Mouse (Mus musculus): ENCODE data around the gene Cxcl9.
A peak's percentile ranks its signal among the peaks of the same experiment; 100 is the strongest.
"Not testable (repeated sequence)": the region's sequence is repeated elsewhere in the genome, so short reads cannot be mapped to it uniquely, and the experiment has no call there.

The Cxcl9 gene

GRCm38 (mm10) chr5:92327929-92328328 is at the start of gene Cxcl9:
TSS of gene Cxcl9 (minus strand) at chr5:92328079.
- no peak for DNase-seq (ENCODE audit: low read depth, low spot score)

DNA sequence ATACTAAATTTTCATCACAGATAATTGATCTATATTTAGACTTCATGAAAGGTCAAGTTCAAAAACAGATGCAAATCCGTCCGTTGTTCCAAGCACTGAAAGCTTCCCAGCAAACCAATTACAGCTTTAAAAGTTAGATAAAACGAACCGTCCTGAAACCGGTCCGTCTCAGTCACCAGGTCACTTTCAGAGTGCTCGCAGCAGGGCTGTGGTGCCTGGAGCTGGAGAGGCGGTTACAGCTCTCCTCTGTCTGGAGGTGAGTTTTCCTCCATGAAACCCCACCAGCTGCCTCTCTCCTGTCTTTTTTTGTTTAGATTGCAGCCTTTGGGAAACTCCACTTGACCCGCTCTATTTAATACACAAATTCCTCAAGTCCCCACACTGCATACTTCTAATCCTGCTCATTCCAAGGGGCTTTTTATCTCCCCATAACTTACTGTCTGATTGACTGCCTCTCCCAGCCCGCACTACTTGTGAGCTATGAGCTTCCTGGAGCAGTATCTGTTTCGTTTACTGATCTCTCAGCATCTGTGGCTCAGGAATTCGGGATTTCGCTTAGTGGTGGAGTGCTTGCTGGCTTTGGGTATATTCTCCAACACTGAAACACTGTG is 49.0 kb upstream of the Cxcl9 start:
- DNase-seq (ENCODE audit: low read depth, low spot score): no peak

DNA sequence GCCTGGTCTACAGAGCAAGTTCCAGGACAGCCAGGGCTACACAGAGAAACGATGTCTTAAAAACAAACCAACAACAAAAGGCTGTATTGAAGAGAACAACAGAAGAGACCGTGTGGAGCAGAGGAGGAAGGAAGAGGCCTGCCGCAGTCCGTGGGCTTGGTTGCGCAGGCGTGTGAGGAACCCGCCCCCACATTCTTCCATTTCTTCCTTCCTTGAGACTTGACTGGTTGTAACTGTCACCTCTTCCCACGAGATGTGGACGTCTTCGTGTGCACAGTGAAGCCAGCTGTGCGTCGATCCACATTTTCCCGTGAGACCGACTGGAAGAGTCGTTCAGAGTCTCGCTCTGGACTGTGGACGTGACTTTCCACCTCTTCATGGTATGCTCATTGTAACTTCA is 47.5 kb upstream of the Cxcl9 start:
- DNase-seq (ENCODE audit: low read depth, low spot score): no peak

GRCm38 (mm10) chr5:92374721-92375142 is 46.9 kb upstream of the Cxcl9 start:
- DNase-seq (ENCODE audit: low read depth, low spot score): no peak

DNA sequence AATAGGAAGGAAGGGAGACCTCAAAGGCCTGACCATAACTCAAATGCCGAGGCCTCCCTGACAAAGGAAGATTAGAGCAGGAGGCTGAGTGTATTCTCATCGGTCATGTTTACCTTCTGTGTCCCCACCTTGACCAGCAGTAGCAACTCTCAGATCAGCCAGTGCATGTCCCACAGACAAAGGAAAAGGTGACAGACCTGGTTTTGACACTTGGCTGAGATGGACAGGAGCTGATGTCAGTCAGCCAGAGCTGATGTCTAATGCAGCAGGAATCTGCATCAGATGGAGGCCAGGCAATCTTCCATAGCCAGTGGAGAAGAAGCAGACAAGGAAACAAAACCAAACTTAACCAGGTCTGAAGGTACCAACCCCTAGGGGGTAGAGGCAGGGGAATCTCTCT is 44.7 kb upstream of the Cxcl9 start:
- no peak for DNase-seq (ENCODE audit: low read depth, low spot score)

GRCm38 (mm10) chr5:92371361-92371976 is 43.6 kb upstream of the Cxcl9 start:
- peak; percentile 38 for DNase-seq (ENCODE audit: low read depth, low spot score)

GRCm38 (mm10) chr5:92370891-92371290 is 43.0 kb upstream of the Cxcl9 start:
- no peak for DNase-seq (ENCODE audit: low read depth, low spot score)

DNA sequence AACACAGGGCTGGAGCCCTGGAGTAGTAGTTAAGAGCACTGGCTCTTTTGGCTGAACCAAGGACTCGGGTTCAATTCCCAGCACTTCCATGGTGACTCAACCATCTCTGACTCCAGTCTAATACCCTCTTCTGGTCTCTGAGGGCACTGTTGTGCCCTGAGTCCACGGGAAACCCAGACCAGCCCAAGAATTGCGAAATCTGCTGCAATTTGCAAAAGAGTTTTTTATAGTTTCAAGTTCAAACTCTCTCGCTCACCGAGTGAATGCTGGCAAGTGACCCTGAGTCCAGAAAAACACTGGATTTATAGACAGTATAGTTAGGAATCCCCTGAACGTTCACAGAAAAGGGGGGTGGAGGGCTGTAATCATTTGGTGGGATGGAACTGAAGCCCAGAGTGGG is 42.5 kb upstream of the Cxcl9 start:
- no peak for DNase-seq (ENCODE audit: low read depth, low spot score)

DNA sequence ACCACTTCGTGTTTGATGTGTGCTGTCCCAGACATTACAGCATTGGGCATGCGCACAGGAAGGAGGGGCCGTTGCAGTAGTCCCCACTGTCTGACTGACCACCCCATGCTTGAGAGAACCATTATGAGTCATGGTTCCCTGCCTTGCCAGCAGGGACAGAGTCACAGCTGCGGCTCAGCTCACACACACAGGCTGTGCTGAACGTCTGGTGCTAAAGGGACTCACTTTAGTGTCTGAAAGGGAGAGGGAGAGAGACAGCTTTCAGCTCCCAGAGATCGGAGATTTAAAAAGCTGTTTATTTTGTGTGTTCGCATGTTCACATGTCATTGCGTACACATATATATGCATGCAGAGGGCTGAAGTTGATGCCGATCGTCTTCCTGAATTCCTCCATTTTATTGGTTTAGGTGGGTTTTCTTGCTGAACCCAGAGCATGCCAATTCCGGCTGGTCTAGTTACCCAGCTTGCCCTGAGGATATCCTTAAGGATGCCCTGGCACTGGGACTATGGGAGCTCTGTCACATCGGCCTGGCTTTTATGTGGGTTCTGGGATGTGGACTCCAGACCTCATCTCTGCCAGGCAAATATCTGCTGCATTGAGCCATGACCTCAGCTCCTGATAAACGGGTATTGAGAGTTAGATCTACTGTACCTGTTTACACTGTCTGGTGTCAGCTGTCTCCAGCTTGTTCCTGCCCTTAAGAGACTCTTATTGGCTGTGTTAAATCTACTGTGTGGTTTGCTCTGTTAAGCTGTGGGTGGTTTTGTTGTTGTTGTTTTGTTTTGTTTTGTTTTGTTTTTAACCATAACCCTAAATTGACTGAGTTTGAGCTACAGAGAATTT is 41.5 kb upstream of the Cxcl9 start:
- DNase-seq (ENCODE audit: low read depth, low spot score): peak; percentile 42

- DNase-seq (ENCODE audit: low read depth, low spot score): no peak
Measured at GRCm38 (mm10) chr5:92368392-92368791, 40.5 kb upstream of the Cxcl9 start.

- DNase-seq (ENCODE audit: low read depth, low spot score): no peak
Measured at GRCm38 (mm10) chr5:92366565-92366964, 38.7 kb upstream of the Cxcl9 start.

GRCm38 (mm10) chr5:92365146-92365705 is 37.3 kb upstream of the Cxcl9 start:
- DNase-seq (ENCODE audit: low read depth, low spot score): no peak

DNA sequence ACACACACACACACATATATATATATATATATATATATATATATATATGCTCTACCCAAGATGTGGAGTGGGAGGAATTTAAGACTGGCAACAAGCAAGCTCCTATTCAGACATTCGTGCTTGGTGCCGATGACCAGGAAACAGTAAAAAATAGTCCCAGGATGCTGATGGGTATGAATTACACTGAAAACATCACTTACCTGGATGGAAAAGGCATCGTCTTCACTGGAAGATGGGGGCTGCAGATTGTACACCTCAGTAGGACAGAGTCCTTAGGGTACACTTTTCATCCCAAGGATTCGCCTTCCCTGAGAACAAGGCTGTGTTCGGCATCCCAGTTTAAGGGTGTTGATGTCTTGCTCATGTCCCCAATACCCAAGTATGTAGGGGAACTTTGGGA is 36.1 kb upstream of the Cxcl9 start:
- no peak for DNase-seq (ENCODE audit: low read depth, low spot score)

DNA sequence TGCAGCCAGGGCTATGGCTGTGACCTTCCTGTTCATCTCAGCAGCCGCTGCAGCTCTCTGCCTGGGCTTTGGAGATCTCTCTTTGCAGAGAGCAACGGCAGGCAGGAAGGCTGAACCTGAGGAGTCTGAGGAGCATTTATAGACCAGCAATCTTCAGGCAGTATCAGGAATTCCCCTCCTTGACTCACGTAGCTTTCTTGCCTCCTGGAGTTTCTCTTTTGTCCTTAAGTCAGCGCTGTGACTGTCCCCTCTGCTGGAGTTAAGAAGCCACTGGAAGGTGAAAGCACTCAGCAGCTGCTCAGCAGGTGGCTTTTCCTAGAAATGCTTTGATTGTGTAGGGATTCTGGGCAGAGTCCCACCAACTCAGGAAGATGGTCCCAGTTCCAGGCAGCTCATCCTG is 35.3 kb upstream of the Cxcl9 start:
- DNase-seq (ENCODE audit: low read depth, low spot score): no peak

- no peak for DNase-seq (ENCODE audit: low read depth, low spot score)
Measured at GRCm38 (mm10) chr5:92358767-92359455, 31.0 kb upstream of the Cxcl9 start.

- DNase-seq (ENCODE audit: low read depth, low spot score): no peak
Measured at GRCm38 (mm10) chr5:92358033-92358432, 30.2 kb upstream of the Cxcl9 start.

- DNase-seq (ENCODE audit: low read depth, low spot score): no peak
Measured at GRCm38 (mm10) chr5:92353517-92353916, 25.6 kb upstream of the Cxcl9 start.

- not testable (repeated sequence) for DNase-seq (ENCODE audit: low read depth, low spot score)
Measured at GRCm38 (mm10) chr5:92352716-92353115, 24.8 kb upstream of the Cxcl9 start.

DNA sequence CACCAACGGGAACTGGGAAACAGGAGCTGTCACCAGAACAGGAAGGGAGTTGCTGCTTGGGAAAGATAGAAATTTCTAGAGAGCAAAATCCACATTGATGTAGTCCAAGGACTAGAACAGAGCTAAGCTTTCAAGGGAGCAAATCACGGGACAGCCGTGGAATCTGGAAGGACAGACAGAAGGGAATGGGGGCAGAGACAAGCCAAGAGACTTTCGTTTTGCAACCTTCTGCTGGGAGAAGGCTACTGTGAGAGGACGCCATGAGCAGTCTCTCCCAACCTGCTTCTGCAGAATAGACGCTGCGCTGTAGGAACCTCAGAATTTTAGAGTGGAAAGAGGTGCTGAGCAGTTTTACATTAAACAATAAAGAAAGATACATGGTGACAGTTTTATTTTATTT is 21.9 kb upstream of the Cxcl9 start:
- DNase-seq (ENCODE audit: low read depth, low spot score): no peak

DNA sequence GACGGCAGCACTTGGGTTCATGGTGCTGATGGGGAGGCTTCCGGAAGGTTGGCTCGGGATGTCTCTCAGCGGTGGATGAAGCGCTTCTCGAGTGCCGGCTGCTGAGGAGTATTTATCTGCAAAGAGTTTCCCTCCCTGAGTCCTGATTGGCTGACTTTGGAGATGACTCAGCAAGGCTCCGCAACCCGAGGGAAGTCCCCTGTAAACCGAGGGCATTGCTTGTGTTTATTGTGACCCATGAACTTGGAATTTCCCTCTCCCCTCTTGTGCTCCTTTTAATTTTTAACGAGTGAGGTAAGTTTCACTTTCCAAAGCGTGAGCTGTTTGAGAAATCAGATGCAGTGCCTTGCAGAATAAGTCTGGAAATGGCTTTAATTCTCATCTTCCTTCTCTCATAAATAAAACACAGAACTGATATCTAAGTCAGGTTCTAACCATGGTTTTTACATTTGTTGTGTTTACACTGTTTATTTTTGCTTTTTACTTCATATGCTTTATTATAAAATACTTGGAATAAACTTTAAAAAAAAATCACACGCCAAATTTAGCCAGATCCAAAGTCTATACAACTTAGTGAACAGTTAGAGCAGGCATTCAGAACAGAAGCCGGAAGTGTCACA is 21.0 kb upstream of the Cxcl9 start, which contains the start of gene Cxcl10:
Gene Cxcl10, minus strand, starts transcription at position 96 of the 620 bp plus-strand sequence.
- peak; percentile 60 for DNase-seq (ENCODE audit: low read depth, low spot score)

- no peak for DNase-seq (ENCODE audit: low read depth, low spot score)
Measured at GRCm38 (mm10) chr5:92345006-92345405, 17.1 kb upstream of the Cxcl9 start.
